Mouse (Mus musculus): ENCODE data around the gene Echdc3.

DNA sequence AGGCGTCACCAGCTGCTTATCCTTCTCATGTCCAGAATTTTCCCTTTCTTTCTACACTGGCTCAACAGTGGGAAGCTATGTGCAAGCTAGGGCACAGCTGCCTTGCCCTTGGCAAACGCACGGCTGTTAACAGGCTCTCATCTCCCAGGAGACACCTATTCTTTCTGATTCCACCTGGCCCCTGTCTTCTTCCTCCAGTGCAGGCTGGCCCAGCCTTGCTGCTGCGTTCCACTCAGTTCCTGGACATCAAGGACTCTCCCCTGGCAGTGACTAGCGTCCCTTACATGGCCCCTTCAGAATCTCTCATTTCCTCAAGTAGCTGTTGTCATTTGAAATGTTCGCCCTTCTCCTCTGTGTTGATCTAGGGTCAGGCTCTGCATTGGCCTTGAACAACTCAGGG lies 20.5 kb upstream of the Echdc3 start:
- TF ChIP-seq CTCF (IDR thresholded peaks at IDR 0.05; ENCODE audit: extremely low read depth, insufficient read depth, low read length), result no peak
- TF ChIP-seq POLR2A (IDR thresholded peaks at IDR 0.05; ENCODE audit: extremely low read depth, insufficient read depth, low read length), result no peak

Measured in cortical plate, adult 2 months (tissue).